Mouse (Mus musculus): ENCODE measurements around the gene Tbc1d4.

Tbc1d4 gene

DNA sequence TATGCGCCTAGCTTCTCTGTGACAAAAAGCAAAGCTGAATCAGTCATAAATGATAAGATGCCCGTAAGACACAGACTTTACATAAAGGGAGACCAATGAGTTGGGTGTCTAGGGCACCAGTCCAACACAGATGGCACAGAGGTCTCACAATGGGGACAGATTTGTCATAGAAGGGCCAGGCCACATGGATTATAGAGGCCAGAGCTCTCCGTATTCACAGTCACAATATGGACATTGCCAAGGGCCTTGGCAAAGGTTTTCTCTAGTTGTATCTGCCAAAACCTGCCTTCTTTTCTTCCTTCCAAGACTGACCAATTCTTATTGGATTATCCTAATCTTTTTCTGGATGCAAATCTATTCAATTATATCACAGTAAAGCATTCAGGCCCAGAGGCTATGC, 171.1 kb downstream of the Tbc1d4 start:
- in situ Hi-C loops (cut with MboI; ENCODE audit: low sequenced_read_pairs): no loop called here

DNA sequence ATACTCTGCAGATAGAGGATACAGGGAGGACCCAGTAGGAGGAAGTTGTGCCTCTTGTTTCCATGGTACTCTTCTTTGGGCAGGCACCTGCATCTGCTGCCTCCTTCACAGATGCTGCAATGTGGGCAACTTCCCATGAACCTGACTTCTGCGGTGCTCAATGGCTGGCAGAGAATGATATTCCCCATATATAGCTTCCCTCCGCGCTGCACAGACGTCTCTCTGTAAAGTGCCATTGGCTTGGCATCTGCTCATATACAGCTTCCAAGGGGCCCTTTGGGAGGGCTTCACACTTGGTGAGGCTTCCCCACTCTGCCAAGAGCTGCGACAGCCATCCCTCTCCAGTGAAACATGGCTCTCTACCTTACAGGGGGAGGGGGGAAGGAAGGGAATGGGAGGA, 178.5 kb downstream of the Tbc1d4 start:
- in situ Hi-C loops (cut with MboI; ENCODE audit: low sequenced_read_pairs): no loop called here

DNA sequence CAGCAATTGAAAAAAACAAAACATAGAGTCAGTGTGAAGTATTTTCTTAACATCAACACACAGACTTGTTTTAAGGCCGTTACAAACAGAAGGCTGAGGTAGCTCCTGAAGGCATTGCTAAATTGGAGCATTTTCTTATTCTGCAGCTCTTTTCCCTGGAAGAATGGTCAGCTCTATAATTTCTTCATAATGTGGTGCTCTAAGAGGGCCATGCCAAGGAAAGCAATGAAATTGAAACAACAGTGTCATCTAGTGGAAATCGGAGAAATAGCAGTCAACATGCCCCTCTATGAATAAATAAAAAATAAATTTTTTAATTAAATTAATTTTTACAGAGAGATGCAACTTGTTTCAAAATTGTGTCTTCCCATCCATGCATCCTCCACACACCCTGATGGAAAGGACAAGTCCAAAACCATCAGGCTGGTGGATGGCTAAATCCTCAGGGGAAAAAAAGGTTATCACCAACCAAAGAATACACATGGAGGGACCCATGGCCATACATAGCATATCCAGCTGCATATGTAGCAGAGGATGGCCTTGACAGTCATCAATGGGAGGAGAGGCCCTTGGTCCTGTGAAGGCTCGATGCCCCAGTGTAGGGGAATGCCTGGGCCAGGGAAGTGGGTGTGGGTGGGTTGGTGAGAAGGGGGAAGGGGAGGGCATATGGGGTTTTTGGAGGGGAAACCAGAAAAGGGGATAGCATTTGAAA, 180.0 kb downstream of the Tbc1d4 start:
- in situ Hi-C loops (cut with MboI; ENCODE audit: low sequenced_read_pairs): no loop called here

DNA sequence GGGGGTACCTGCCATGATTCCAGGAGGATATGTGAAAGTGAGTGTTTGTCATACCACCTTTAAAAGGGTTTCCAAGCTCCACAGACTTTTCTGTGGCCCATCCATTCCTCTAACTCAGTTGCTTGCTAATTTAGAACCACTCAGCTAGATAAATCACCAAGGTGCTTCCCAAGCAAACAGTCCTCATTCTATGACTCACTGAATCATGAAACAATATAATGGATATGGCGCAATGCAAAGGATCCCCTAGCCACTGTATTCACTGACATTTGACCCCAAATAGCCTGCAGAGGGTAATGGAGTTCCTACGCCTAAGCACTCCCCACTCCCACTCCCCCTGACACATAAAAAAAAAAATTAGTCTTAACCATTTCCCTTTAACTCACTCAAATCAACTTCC, 191.3 kb downstream of the Tbc1d4 start:
- in situ Hi-C loops (cut with MboI; ENCODE audit: low sequenced_read_pairs): no loop called here

Measured in CH12F3 (cell line).